Comparison of ENCODE assay signal across 8 mouse cellular contexts in the genomic region with DNA sequence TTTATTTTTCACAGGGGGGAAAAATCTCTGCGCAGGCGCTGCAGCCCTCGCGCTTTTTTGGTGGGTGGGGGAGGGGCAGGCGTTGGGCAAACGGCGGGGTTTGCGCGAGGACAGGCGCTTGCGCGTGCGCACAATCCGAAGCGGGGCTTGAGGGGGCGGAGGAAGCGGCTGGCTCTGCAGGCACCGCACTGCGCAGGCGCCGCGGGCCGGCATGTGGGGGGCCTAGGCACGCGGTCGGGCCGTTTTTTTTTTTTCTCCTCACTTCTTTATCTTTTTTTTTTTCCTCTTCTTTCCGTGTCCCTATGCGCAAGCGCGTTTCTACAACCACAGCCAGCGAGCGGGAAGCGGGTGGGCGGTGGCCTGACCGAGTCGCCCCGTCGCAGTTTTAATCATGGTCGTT. TPM values are rescaled to one million over a fixed set of nuclear protein-coding genes. Genes with fewer than 3 reads are reported as not detected.
DNase-seq lines count a peak whose midpoint lies in the region; ATAC-seq and TF ChIP-seq lines count a peak whose summit lies in the region.

No protein-coding gene starts in this region.

- ATAC-seq in forebrain, embryonic 14.5 days: peak; percentile 27
- ATAC-seq in lung, embryonic 16.5 days (ENCODE audit: low read depth): peak; percentile 61

- under 1% methylated on average over 40 of the region's 40 CpGs for WGBS in forebrain, embryonic 14.5 days
- WGBS in lung, embryonic 16.5 days: under 1% methylated on average over 40 of the region's 40 CpGs

- peak overlapping the region; percentile 87 for H3K4me2 ChIP-seq in forebrain, embryonic 14.5 days (ENCODE audit: low read length)
- peak overlapping the region; percentile 89 for H3K4me2 ChIP-seq in lung, embryonic 16.5 days (ENCODE audit: low read depth, low read length)

- intact Hi-C loops in heart, postnatal 36 days (cut with DNase I): loop anchor here (5.0 kb wide), 1 partner anchor 151 kb away; a partner anchor contains a TSS

- TF ChIP-seq EP300 in ES-Bruce4 (IDR thresholded peaks at IDR 0.05; ENCODE audit: insufficient read depth, low read depth, low read length): no peak

- H3K9me3 ChIP-seq in ES-Bruce4 (replicated peaks; ENCODE audit: control insufficient read depth, insufficient read depth, low read length, poor library complexity, severe bottlenecking): no peaks in the 10 kb centered on the region
- no peaks in the 10 kb centered on the region for H3K9me3 ChIP-seq in forebrain, embryonic 14.5 days (replicated peaks; ENCODE audit: control insufficient read depth, low read length)
- H3K9me3 ChIP-seq in lung, embryonic 16.5 days (ENCODE audit: control insufficient read depth, low read length): no peaks in the 10 kb centered on the region

- DNase-seq in c-Kit-positive CD71-positive TER-119-negative erythroid progenitor cells, embryonic 14.5 days (ENCODE audit: low read depth): peak; percentile 90
- DNase-seq in forebrain, embryonic 14.5 days (ENCODE audit: low spot score): peak; percentile 98
- peak; percentile 92 to 93 for DNase-seq in heart, postnatal 36 days
- peak; percentile 51 for DNase-seq in layer of hippocampus, adult 9-10 months (ENCODE audit: low spot score)
- peak; percentile 96 for DNase-seq in ovary, postnatal 36 days (ENCODE audit: low spot score)
- DNase-seq in thymus, postnatal 14 days: peak; percentile 98

- H3K4me3 ChIP-seq in ES-Bruce4 (ENCODE audit: low read depth, low read length): peak overlapping the region; percentile 90
- H3K4me3 ChIP-seq in forebrain, embryonic 14.5 days (ENCODE audit: low read depth, low read length): peak overlapping the region; percentile 74
- peak overlapping the region; percentile 84 for H3K4me3 ChIP-seq in lung, embryonic 16.5 days (ENCODE audit: low read length)

- no peak for TF ChIP-seq CTCF in ES-Bruce4 (IDR thresholded peaks at IDR 0.05; ENCODE audit: low read depth, low read length)

- H3K9ac ChIP-seq in ES-Bruce4 (ENCODE audit: low read depth, poor library complexity, severe bottlenecking): peak overlapping the region; percentile 98
- peak overlapping the region; percentile 88 for H3K9ac ChIP-seq in forebrain, embryonic 14.5 days (ENCODE audit: low read length)
- H3K9ac ChIP-seq in lung, embryonic 16.5 days (ENCODE audit: low read length): peak overlapping the region; percentile 97

- peaks cover 2% of the 10 kb centered on the region for H3K4me1 ChIP-seq in ES-Bruce4 (ENCODE audit: control insufficient read depth, insufficient read depth, low read length)
- H3K4me1 ChIP-seq in forebrain, embryonic 14.5 days (ENCODE audit: control insufficient read depth, insufficient read depth, low read length): peaks cover 21% of the 10 kb centered on the region
- H3K4me1 ChIP-seq in lung, embryonic 16.5 days (replicated peaks; ENCODE audit: control insufficient read depth, insufficient read depth, low read length): peaks cover 35% of the 10 kb centered on the region

- peak overlapping the region; percentile 73 for H3K27ac ChIP-seq in ES-Bruce4 (ENCODE audit: insufficient read depth, low read length)
- peak overlapping the region; percentile 95 for H3K27ac ChIP-seq in forebrain, embryonic 14.5 days (ENCODE audit: low read depth, low read length)
- H3K27ac ChIP-seq in lung, embryonic 16.5 days (ENCODE audit: low read length): peak overlapping the region; percentile 99

- H3K27me3 ChIP-seq in ES-Bruce4 (ENCODE audit: control insufficient read depth, insufficient read depth, low read length, poor library complexity, severe bottlenecking): no peaks in the 10 kb centered on the region
- no peaks in the 10 kb centered on the region for H3K27me3 ChIP-seq in forebrain, embryonic 14.5 days (replicated peaks; ENCODE audit: control insufficient read depth, insufficient read depth, low read length)
- no peaks in the 10 kb centered on the region for H3K27me3 ChIP-seq in lung, embryonic 16.5 days (ENCODE audit: control insufficient read depth, insufficient read depth, low read depth, low read length)

- TF ChIP-seq POLR2A in ES-Bruce4 (IDR thresholded peaks at IDR 0.05; ENCODE audit: insufficient read depth, low read length): no peak

- H3K36me3 ChIP-seq in ES-Bruce4 (ENCODE audit: control insufficient read depth, insufficient read depth, low read length, poor library complexity, severe bottlenecking): peaks cover 45% of the 10 kb centered on the region
- H3K36me3 ChIP-seq in forebrain, embryonic 14.5 days (ENCODE audit: control insufficient read depth, insufficient read depth, low read length): peaks cover 41% of the 10 kb centered on the region
- peaks cover 40% of the 10 kb centered on the region for H3K36me3 ChIP-seq in lung, embryonic 16.5 days (ENCODE audit: control insufficient read depth, insufficient read depth, low read length)

RNA-seq across cellular contexts. Expression of a gene that starts 2.9 kb away (rescaled TPM):
- 633 and 662 TPM in 2 replicates for polyA plus RNA-seq in ES-Bruce4 (2011; ENCODE audit: insufficient read depth, insufficient read length, low read depth, missing spikeins)
- 190 and 198 TPM in 2 replicates for polyA plus RNA-seq in forebrain, embryonic 14.5 days (2014; fragmentation: Nextera tagmentation; extraction: Ambion mirVana)
- total RNA-seq in heart, postnatal 36 days (2021): 100 to 1,000 TPM; 240 to 277 TPM
- polyA plus RNA-seq in lung, embryonic 16.5 days (2015; fragmentation: Nextera tagmentation; extraction: Ambion mirVana): 200 and 226 TPM in 2 replicates

RNA-seq across cellular contexts. Expression of a gene that starts 13.8 kb away (rescaled TPM):
- 41.3 and 53.0 TPM in 2 replicates for polyA plus RNA-seq in ES-Bruce4 (2011; ENCODE audit: insufficient read depth, insufficient read length, low read depth, missing spikeins)
- 103 and 107 TPM in 2 replicates for polyA plus RNA-seq in forebrain, embryonic 14.5 days (2014; fragmentation: Nextera tagmentation; extraction: Ambion mirVana)
- 1,000 to 10,000 TPM; 1,832 to 1,909 TPM for total RNA-seq in heart, postnatal 36 days (2021)
- polyA plus RNA-seq in lung, embryonic 16.5 days (2015; fragmentation: Nextera tagmentation; extraction: Ambion mirVana): 184 and 189 TPM in 2 replicates

RNA-seq across cellular contexts. Expression of a gene that starts 22.4 kb away (rescaled TPM):
- polyA plus RNA-seq in ES-Bruce4 (2011; ENCODE audit: insufficient read depth, insufficient read length, low read depth, missing spikeins): 1.9 and 2.4 TPM in 2 replicates
- polyA plus RNA-seq in forebrain, embryonic 14.5 days (2014; fragmentation: Nextera tagmentation; extraction: Ambion mirVana): 1.7 and 2.0 TPM in 2 replicates
- 10 to 100 TPM; 29.4 to 48.3 TPM for total RNA-seq in heart, postnatal 36 days (2021)
- polyA plus RNA-seq in lung, embryonic 16.5 days (2015; fragmentation: Nextera tagmentation; extraction: Ambion mirVana): 12.5 and 14.2 TPM in 2 replicates

RNA-seq across cellular contexts. Expression of a gene that starts 22.5 kb away (rescaled TPM):
- 24.6 and 28.0 TPM in 2 replicates for polyA plus RNA-seq in ES-Bruce4 (2011; ENCODE audit: insufficient read depth, insufficient read length, low read depth, missing spikeins)
- polyA plus RNA-seq in forebrain, embryonic 14.5 days (2014; fragmentation: Nextera tagmentation; extraction: Ambion mirVana): 1.3 and 1.5 TPM in 2 replicates
- 1 to 10 TPM; 1.8 to 1.9 TPM for total RNA-seq in heart, postnatal 36 days (2021)
- 9.2 and 9.5 TPM in 2 replicates for polyA plus RNA-seq in lung, embryonic 16.5 days (2015; fragmentation: Nextera tagmentation; extraction: Ambion mirVana)

RNA-seq across cellular contexts. Expression of a gene that starts 43.9 kb away (rescaled TPM):
- 23.8 and 27.9 TPM in 2 replicates for polyA plus RNA-seq in ES-Bruce4 (2011; ENCODE audit: insufficient read depth, insufficient read length, low read depth, missing spikeins)
- 61.0 and 62.4 TPM in 2 replicates for polyA plus RNA-seq in forebrain, embryonic 14.5 days (2014; fragmentation: Nextera tagmentation; extraction: Ambion mirVana)
- 10 to 100 TPM; 25.4 to 27.0 TPM for total RNA-seq in heart, postnatal 36 days (2021)
- polyA plus RNA-seq in lung, embryonic 16.5 days (2015; fragmentation: Nextera tagmentation; extraction: Ambion mirVana): 35.3 and 37.3 TPM in 2 replicates

Comparison
In these comparisons a context has a peak if more than half of its experiments do, and no peak if none do; other contexts are left out.
1. Peak in every context shown above with its lines: DNase-seq, ATAC-seq, H3K4me3 ChIP-seq and H3K27ac ChIP-seq.